Mouse (Mus musculus) brain, embryonic 14.5 days (tissue): Measurements from ENCODE around the gene Sdccag8. TPM values are rescaled to one million over a fixed set of nuclear protein-coding genes. Genes with fewer than 3 reads are reported as not detected.

ENCODE experiments used
- DNase-seq: peaks from one replicate; pipeline ENCODE4 v3.0.0-alpha.2; 2011; ENCODE audit warnings: low read depth
- CTCF ChIP-seq: fragments of 200-500 bp; IDR thresholded peaks from 2 replicates; pipeline ENCODE4 v1.5.1; 2012; ENCODE audit warnings: inconsistent platforms, mild to moderate bottlenecking, moderate library complexity, borderline replicate concordance; ENCODE audit not compliant: insufficient read depth, insufficient read length; ENCODE audit errors: extremely low read depth
- POLR2A ChIP-seq: fragments of 200-500 bp; IDR thresholded peaks from 2 replicates; pipeline ENCODE4 v1.6.1; 2012; ENCODE audit warnings: mild to moderate bottlenecking, inconsistent platforms, borderline replicate concordance; ENCODE audit not compliant: poor library complexity, insufficient read depth, insufficient read length, severe bottlenecking; ENCODE audit errors: extremely low read depth
- polyA plus RNA-seq: library from polyadenylated mRNA; depleted of rRNA; stranded (reverse); fragments of >200 nt; gene quantifications from 2 replicates; pipeline ENCODE4 v1.2.3, GENCODE M21; 2012

Sdccag8 gene
- polyA plus RNA-seq, 1 experiment = 11.2 TPM

DNA sequence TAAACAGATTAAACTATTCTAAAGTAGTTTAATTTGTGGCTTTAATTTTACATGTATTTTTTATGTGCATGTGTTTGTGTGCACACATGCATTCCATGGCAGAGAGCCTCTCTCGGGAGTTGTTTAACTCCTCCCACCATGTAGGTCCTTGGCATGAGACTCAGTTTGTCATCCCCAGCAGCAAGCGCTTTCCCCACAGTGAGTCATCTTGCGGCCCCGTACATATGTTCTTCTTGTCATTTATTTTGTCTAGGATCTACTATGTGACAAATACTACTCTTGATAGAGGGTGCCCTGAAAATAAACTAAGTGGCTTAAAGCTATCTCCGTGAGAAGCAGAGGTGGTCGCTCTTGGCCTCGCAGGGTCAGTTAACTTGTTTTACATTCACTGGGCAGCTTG, 36.9 kb downstream of the Sdccag8 start:
- DNase-seq = no peak
- TF ChIP-seq POLR2A = no peak
- TF ChIP-seq CTCF = no peak

- TF ChIP-seq CTCF = no peak
- no peak for TF ChIP-seq POLR2A
- no peak for DNase-seq
Observed at GRCm38 (mm10) chr1:176852813-176853590, 38.5 kb downstream of the Sdccag8 start.

GRCm38 (mm10) chr1:176861981-176862644, 47.7 kb downstream of the Sdccag8 start:
- DNase-seq = peak; percentile 85
- TF ChIP-seq POLR2A = no peak
- TF ChIP-seq CTCF = peak; percentile 65; the same call in 1 of the 2 replicates

DNA sequence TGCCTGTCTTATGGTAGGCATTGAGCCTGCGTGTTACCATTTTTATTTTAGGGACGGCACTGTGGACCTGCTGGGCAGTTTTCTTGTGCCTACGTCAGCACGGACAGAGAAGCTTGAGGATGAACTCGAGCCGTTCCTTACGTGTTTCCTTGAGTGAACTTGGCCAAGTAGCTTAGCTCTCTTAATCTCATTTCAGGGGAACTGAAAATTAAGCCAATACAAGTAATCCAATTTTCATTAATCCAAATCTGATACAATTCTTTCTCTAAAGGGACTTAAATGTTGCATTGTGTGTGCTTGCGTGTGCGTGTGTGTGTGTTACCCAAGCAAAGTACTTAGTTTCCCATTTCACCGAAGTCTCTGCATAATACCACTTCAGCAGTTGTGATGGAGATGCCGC, 56.0 kb downstream of the Sdccag8 start:
- no peak for DNase-seq
- TF ChIP-seq POLR2A (no peak), CTCF (no peak)

- DNase-seq = no peak
- TF ChIP-seq CTCF (no peak), POLR2A (no peak)
Observed at GRCm38 (mm10) chr1:176871975-176872374, 57.5 kb downstream of the Sdccag8 start.

DNA sequence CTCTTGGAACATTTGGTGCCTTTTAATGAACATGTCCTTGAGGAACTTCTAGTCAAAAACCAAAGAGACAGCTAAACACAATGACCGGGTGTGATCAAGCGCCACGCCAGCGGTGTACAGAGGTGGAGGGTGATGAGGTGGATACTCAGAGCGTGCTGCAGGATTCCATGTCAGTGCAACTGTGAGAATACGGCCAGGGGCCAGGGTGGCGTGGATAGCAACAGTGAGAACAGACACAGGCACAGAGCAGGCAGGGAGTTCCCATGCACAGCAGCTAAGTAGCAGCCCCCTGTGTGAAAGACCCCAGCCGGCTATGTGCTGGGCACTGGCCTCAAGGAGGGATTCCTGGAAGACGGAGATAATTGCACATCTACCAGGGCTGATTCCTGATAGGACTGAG, 59.0 kb downstream of the Sdccag8 start:
- TF ChIP-seq POLR2A (no peak), CTCF (no peak)

GRCm38 (mm10) chr1:176874155-176874554, 59.7 kb downstream of the Sdccag8 start:
- DNase-seq = no peak
- TF ChIP-seq CTCF = no peak
- TF ChIP-seq POLR2A = no peak

More for the DNA sequence above, 59.0 kb downstream of the Sdccag8 start:
- DNase-seq = no peak

DNA sequence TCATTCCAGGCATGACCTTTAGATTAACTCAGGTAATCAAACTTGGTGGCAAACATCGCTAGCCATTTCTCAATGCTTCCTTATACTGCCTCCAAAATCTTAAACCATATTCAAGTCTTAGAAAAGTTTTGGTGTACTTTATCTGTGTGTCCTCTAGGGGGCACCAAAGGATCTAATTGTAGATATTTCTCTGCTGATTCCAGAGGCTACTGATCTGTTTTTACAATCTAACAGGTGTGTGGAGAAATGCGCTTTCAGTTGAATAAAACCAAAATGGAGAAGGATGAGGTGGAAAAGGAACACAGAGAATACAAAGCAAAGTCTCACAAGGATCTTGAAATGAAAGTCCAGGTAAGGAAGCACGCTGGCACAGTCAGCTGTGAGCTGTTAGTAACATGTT, 63.3 kb downstream of the Sdccag8 start:
- TF ChIP-seq CTCF (0 out of 2 replicates have a peak, but pooled peaks have one; percentile 3), POLR2A (no peak)
- peak; percentile 89 for DNase-seq

DNA sequence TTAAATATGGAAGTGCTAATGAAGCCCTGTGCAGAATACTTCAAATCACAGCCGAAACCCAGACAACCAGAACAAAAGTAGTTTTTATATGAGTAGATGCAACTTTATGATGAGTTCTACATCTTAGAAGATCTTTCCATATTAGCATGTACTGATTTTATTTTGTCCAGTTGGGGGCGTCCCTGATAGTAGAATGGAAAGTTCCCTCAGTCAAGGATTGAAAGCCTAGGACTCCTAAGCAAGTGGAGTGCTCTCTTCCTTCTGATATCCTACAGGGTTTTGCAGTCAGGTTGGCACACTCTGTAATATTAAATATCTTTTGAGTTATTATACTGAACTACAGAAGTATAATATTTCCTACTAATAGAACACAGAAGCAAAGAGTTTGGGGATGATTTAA, 64.5 kb downstream of the Sdccag8 start:
- TF ChIP-seq CTCF (peak; percentile 35; the same call in 1 of the 2 replicates), POLR2A (no peak)
- DNase-seq = peak; percentile 88

DNA sequence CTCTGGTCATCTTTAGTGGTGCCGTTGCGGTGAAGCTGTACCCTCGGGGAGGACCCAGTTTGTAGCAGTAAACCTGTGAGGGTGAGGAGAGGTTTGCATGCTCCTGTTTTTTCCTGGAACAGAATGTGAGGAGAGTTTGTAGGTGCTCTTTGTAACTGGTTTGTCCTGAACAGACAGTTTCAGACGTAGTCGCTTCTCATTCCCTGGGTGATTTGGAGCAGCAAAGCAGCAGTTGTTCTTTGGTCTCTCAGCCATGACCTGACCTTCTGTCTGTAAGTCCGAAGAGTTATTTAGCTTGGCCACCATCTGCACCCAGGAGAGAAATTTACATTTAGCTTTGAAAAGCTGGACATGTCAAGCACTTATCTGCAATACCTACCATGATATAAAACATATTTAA, 65.2 kb downstream of the Sdccag8 start:
- no peak for DNase-seq
- TF ChIP-seq CTCF = no peak

- no peak for TF ChIP-seq CTCF
- no peak for TF ChIP-seq POLR2A
- DNase-seq = peak; percentile 58
Observed at GRCm38 (mm10) chr1:176880101-176880500, 65.6 kb downstream of the Sdccag8 start.

DNA sequence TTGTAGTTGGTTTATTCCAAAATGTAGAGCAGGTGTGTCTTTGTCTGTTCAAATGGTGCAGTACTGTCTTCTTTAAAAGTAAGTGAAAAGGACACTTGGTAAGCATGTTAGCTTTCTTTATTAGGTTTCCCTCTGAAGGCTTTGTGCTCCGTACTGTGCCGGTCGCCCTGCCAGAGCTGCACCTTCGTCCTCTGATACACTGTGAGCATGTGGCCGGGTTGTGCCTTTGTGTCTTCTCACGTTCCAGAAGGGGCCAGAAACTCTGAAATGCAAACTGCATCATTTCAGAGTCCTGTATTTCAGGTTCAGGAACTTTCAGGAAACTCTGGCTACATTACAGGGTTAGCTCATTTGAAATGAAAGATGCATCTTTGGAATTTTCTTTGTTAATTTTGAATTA, 66.5 kb downstream of the Sdccag8 start:
- TF ChIP-seq CTCF (no peak), POLR2A (no peak)

More for the DNA sequence above, 66.5 kb downstream of the Sdccag8 start:
- DNase-seq = peak; percentile 58
